Mouse (Mus musculus): ENCODE data around the gene Mab21l1. TPM values are rescaled to one million over a fixed set of nuclear protein-coding genes. Genes with fewer than 3 reads are reported as not detected.

Gene Mab21l1
- polyA plus RNA-seq, 1 experiment from 2014 or later: 9.9 TPM

GRCm38 (mm10) chr3:55755805-55756601 lies 26.3 kb upstream of the Mab21l1 start:
- WGBS: 57% methylated on average over 11 of the region's 11 CpGs
- no peak overlapping the region for H3K27ac ChIP-seq
- no peak overlapping the region for H3K4me3 ChIP-seq (replicated peaks)
- H3K4me2 ChIP-seq: no peak overlapping the region
- H3K27me3 ChIP-seq (replicated peaks): no peaks in the 10 kb centered on the region
- H3K9me3 ChIP-seq: no peaks in the 10 kb centered on the region
- ATAC-seq (ENCODE audit: insufficient read depth, low FRiP score, low read depth): no peak
- no peaks in the 10 kb centered on the region for H3K36me3 ChIP-seq
- no peaks in the 10 kb centered on the region for H3K4me1 ChIP-seq
- H3K9ac ChIP-seq: no peak overlapping the region

DNA sequence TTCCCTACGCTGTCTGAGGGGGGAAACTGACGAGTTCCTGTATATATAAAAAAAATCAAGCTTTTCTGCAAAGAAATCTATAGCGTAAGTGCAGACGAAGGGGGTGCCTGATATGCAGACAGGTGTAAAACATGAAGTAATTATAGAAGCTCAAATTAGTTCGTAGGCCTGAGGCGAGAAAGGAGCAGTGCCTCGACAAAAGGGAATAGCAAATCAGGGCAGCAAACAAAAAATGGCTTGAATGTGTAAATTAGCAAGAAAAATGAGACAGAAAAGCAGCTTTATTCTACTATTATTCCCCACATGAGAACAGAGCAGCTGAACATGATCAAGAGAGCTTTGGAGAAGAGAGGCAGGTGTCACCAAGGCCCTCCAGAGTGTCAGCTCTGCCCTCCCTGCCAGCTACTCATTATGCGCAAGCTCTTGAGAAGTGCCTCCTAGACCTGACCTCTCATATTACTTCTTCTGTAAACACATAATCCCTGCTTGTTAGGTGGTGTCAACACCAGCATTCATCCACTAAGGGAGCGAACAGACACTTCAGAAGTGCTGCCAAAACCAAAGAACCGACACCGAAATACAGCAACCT lies 25.6 kb upstream of the Mab21l1 start:
- Histone ChIP-seq H3K27ac (no peak overlapping the region), H3K36me3 (no peaks in the 10 kb centered on the region), H3K27me3 (replicated peaks) (no peaks in the 10 kb centered on the region), H3K4me3 (replicated peaks) (no peak overlapping the region), H3K4me1 (no peaks in the 10 kb centered on the region), H3K9me3 (no peaks in the 10 kb centered on the region), H3K4me2 (no peak overlapping the region), H3K9ac (no peak overlapping the region)
- no peak for ATAC-seq (ENCODE audit: insufficient read depth, low FRiP score, low read depth)
- WGBS: 71% methylated on average over 11 of the region's 11 CpGs

DNA sequence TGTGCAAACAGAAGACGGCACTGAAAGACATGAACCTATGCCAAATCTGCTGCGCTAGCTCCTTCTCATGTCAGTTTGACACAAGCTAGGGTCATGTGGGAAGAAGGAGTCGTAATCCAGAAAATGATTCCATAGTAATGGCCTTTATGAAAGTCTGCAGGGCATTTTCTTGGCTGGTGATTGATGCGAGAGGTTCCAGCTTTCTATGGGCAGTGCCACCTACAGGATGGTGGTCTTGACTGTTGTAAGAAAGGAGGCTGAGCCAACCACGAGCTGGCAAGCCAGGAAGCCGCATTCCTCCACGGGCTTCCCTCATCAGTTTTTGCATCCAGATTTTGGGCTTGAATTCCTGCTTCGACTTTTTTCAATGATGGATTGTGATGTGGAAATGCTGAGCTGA lies 24.0 kb upstream of the Mab21l1 start:
- Histone ChIP-seq H3K4me1 (no peaks in the 10 kb centered on the region), H3K27ac (no peak overlapping the region), H3K4me2 (no peak overlapping the region), H3K9me3 (no peaks in the 10 kb centered on the region), H3K36me3 (no peaks in the 10 kb centered on the region), H3K27me3 (replicated peaks) (no peaks in the 10 kb centered on the region), H3K9ac (no peak overlapping the region), H3K4me3 (replicated peaks) (no peak overlapping the region)
- 44% methylated on average over 8 of the region's 8 CpGs for whole genome bisulfite sequencing
- ATAC-seq (ENCODE audit: insufficient read depth, low FRiP score, low read depth): no peak

GRCm38 (mm10) chr3:55763591-55763990 lies 18.7 kb upstream of the Mab21l1 start:
- no peaks in the 10 kb centered on the region for H3K36me3 ChIP-seq
- no peak overlapping the region for H3K4me3 ChIP-seq (replicated peaks)
- no peak overlapping the region for H3K9ac ChIP-seq
- no peaks in the 10 kb centered on the region for H3K9me3 ChIP-seq
- H3K27ac ChIP-seq: no peak overlapping the region
- ATAC-seq (ENCODE audit: insufficient read depth, low FRiP score, low read depth): no peak
- H3K4me1 ChIP-seq: no peaks in the 10 kb centered on the region
- no peak overlapping the region for H3K4me2 ChIP-seq
- 65% methylated on average over 8 of the region's 8 CpGs for WGBS
- H3K27me3 ChIP-seq (replicated peaks): no peaks in the 10 kb centered on the region

DNA sequence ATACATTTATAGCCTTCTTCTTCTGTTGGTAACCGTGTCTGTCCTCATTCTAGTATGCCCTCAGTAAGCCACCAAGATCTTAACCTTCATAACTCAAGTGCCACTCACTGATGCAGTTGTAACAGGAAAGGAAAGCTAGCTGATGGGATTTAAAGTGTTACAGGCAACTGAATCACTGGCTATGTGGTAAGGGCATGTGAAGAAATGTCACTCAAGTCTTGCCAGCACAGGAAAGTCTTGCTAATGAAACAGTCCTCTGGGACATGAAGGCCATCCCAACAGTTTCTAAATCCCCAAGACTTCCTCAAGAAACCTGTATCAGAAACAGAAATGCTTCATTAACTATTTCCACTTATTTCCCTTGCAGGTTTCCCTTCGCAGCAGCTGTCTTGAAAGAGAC lies 13.7 kb upstream of the Mab21l1 start:
- Histone ChIP-seq H3K4me3 (replicated peaks) (no peak overlapping the region), H3K9ac (no peak overlapping the region), H3K9me3 (no peaks in the 10 kb centered on the region), H3K27ac (no peak overlapping the region), H3K4me1 (no peaks in the 10 kb centered on the region), H3K36me3 (no peaks in the 10 kb centered on the region), H3K27me3 (replicated peaks) (no peaks in the 10 kb centered on the region), H3K4me2 (no peak overlapping the region)
- 79% methylated on average over 2 of the region's 2 CpGs for WGBS
- no peak for ATAC-seq (ENCODE audit: insufficient read depth, low FRiP score, low read depth)

DNA sequence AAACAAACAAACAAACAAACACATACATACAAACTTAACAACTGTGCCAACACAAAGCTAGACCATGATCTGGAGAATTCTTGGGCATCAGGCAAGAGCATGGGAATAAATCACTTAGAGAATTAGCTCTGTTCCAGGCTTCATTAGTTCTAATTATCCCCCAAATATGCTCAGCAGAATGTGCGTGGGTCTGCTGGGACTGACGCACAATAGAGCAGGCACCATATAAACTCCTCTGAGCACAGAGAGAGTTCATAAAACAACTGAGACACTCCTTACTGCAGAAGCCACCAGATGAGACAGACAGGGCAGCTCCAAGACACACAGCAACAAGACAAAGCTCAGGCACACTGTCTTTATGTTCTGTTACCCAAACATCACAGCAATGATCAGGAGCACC lies 13.0 kb upstream of the Mab21l1 start:
- no peaks in the 10 kb centered on the region for H3K27me3 ChIP-seq (replicated peaks)
- no peaks in the 10 kb centered on the region for H3K36me3 ChIP-seq
- WGBS: 81% methylated on average over 2 of the region's 2 CpGs
- no peaks in the 10 kb centered on the region for H3K9me3 ChIP-seq
- no peak overlapping the region for H3K27ac ChIP-seq
- no peaks in the 10 kb centered on the region for H3K4me1 ChIP-seq
- H3K4me3 ChIP-seq (replicated peaks): no peak overlapping the region
- H3K9ac ChIP-seq: no peak overlapping the region
- ATAC-seq (ENCODE audit: insufficient read depth, low FRiP score, low read depth): no peak
- no peak overlapping the region for H3K4me2 ChIP-seq

DNA sequence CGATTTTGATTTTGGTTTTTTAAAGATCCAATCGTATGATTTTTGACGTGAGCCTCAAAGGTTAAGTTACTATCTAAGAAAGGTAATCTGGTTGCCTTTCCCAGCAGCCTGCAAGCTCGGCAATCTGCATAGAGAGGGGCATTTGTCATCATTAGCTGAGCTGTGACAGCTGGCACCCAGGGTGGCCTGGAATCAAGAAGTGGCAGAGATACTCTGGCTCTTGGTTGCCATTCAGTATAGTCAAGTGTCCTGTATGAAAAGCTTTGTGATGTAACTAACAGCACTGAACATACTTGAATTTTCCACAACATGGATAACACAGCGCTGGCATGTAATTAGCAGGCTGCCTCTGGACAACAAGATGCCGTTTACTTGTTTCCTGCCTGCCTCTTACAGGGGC lies 8.1 kb upstream of the Mab21l1 start:
- 0 out of 2 replicates have a peak, but pooled peaks cover 3% of the 10 kb centered on the region for H3K27me3 ChIP-seq (replicated peaks)
- no peaks in the 10 kb centered on the region for H3K9me3 ChIP-seq
- H3K36me3 ChIP-seq: no peaks in the 10 kb centered on the region
- 49% methylated on average over 6 of the region's 6 CpGs for WGBS
- H3K4me1 ChIP-seq: no peaks in the 10 kb centered on the region
- H3K27ac ChIP-seq: no peak overlapping the region
- ATAC-seq (ENCODE audit: insufficient read depth, low FRiP score, low read depth): no peak
- no peak overlapping the region for H3K9ac ChIP-seq
- H3K4me3 ChIP-seq (replicated peaks): no peak overlapping the region
- H3K4me2 ChIP-seq: no peak overlapping the region

GRCm38 (mm10) chr3:55775245-55775644 lies 7.1 kb upstream of the Mab21l1 start:
- no peak overlapping the region for H3K27ac ChIP-seq
- 0 out of 2 replicates have a peak, but pooled peaks cover 11% of the 10 kb centered on the region for H3K27me3 ChIP-seq (replicated peaks)
- no peak overlapping the region for H3K4me2 ChIP-seq
- WGBS: 83% methylated on average over 7 of the region's 7 CpGs
- H3K4me1 ChIP-seq: no peaks in the 10 kb centered on the region
- no peak overlapping the region for H3K4me3 ChIP-seq (replicated peaks)
- no peaks in the 10 kb centered on the region for H3K9me3 ChIP-seq
- ATAC-seq (ENCODE audit: insufficient read depth, low FRiP score, low read depth): no peak
- H3K36me3 ChIP-seq: no peaks in the 10 kb centered on the region
- H3K9ac ChIP-seq: no peak overlapping the region

- H3K27ac ChIP-seq: no peak overlapping the region
- no peak overlapping the region for H3K9ac ChIP-seq
- 88% methylated on average over 6 of the region's 6 CpGs for WGBS
Measured at GRCm38 (mm10) chr3:55775753-55776152, 6.6 kb upstream of the Mab21l1 start.

DNA sequence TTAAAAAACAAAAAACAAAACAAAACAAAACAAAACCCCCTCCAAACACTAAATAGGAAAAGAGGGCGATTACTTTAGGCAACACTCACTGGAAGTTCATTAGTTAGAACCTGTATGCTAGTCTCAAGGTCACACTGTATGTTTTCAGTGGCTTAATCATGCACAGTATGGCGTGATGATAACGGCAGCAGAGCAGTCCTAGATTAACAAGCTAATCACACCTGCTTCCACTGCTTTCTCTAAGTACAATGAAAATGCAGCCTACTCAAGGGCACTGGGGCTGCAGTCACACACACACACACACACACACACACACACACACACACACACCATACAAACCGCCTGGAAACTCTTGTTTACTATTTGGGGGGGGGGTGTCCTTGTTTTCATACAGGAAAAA lies 4.8 kb upstream of the Mab21l1 start:
- Histone ChIP-seq H3K9ac (no peak overlapping the region), H3K4me3 (replicated peaks) (no peak overlapping the region), H3K36me3 (no peaks in the 10 kb centered on the region), H3K9me3 (no peaks in the 10 kb centered on the region), H3K4me1 (no peaks in the 10 kb centered on the region; the same call in 1 of the 2 replicates), H3K27me3 (replicated peaks) (peaks cover 31% of the 10 kb centered on the region), H3K27ac (no peak overlapping the region), H3K4me2 (no peak overlapping the region)
- WGBS: 68% methylated on average over 4 of the region's 4 CpGs
- no peak for ATAC-seq (ENCODE audit: insufficient read depth, low FRiP score, low read depth)

More at GRCm38 (mm10) chr3:55775753-55776152, 6.6 kb upstream of the Mab21l1 start:
- Histone ChIP-seq H3K4me1 (no peaks in the 10 kb centered on the region; the same call in 1 of the 2 replicates), H3K36me3 (no peaks in the 10 kb centered on the region), H3K4me3 (replicated peaks) (no peak overlapping the region), H3K4me2 (no peak overlapping the region), H3K9me3 (no peaks in the 10 kb centered on the region), H3K27me3 (replicated peaks) (0 out of 2 replicates have a peak, but pooled peaks cover 16% of the 10 kb centered on the region)
- ATAC-seq (ENCODE audit: insufficient read depth, low FRiP score, low read depth): no peak

- H3K4me1 ChIP-seq: no peaks in the 10 kb centered on the region; the same call in none of the 2 replicates
- no peak overlapping the region for H3K4me2 ChIP-seq
- no peak overlapping the region for H3K9ac ChIP-seq
- no peak overlapping the region for H3K27ac ChIP-seq
- no peaks in the 10 kb centered on the region for H3K36me3 ChIP-seq
- H3K4me3 ChIP-seq (replicated peaks): no peak overlapping the region
- ATAC-seq (ENCODE audit: insufficient read depth, low FRiP score, low read depth): no peak
- WGBS: 70% methylated on average over 8 of the region's 8 CpGs
- H3K9me3 ChIP-seq: no peaks in the 10 kb centered on the region
- peaks cover 43% of the 10 kb centered on the region for H3K27me3 ChIP-seq (replicated peaks)
Measured at GRCm38 (mm10) chr3:55778764-55779730, 3.3 kb upstream of the Mab21l1 start.

All from stomach, embryonic 15.5 days (tissue).